Mouse (Mus musculus) kidney, adult 2 months (tissue): ENCODE data around the gene Coa7.

ENCODE experiments used
- CTCF ChIP-seq: fragments of 200-500 bp; conservative IDR thresholded peaks from 2 replicates; pipeline ENCODE4 v1.5.1; 2011; ENCODE audit warnings: low read depth, mild to moderate bottlenecking, control low read depth, low read length, moderate library complexity, mixed read lengths; ENCODE audit not compliant: insufficient read depth, insufficient read length
- POLR2A ChIP-seq: fragments of 200-500 bp; IDR thresholded peaks from one replicate; pipeline ENCODE4 v1.6.1; 2011; ENCODE audit warnings: low read depth, low read length, control low read depth

GRCm38 (mm10) chr4:108391124-108391523 lies 63.2 kb downstream of the Coa7 start:
- TF ChIP-seq POLR2A (no peak), CTCF (no peak)
